Mouse (Mus musculus) embryonic facial prominence, embryonic 14.5 days (tissue): Measurements from ENCODE around the gene Vcl. TPM values are rescaled to one million over a fixed set of nuclear protein-coding genes. Genes with fewer than 3 reads are reported as not detected.

Source experiments
- ATAC-seq: fragments of 200-750 bp; cut with Nextera tagmentation; 2 replicates; pipeline ENCODE4 v1.8.0; 2017; ENCODE audit warnings: low read depth, moderate number of reproducible peaks, moderate TSS enrichment
- DNase-seq: peaks from one replicate; pipeline ENCODE4 v3.0.0-alpha.2; 2015; ENCODE audit warnings: low spot score
- H3K27ac ChIP-seq: fragments of 300-500 bp; sonication (generic); replicated peaks from 2 replicates; pipeline ENCODE4 v1.5.1; 2014; ENCODE audit warnings: low read depth, mild to moderate bottlenecking, low read length, moderate library complexity
- H3K27me3 ChIP-seq: fragments of 300-500 bp; sonication (generic); replicated peaks from 2 replicates; pipeline ENCODE4 v1.6.1; 2014; ENCODE audit warnings: low read length; ENCODE audit not compliant: control insufficient read depth, insufficient read depth
- H3K36me3 ChIP-seq: fragments of 300-500 bp; sonication (generic); 2 replicates; pipeline ENCODE4 v1.6.1; 2014; ENCODE audit warnings: low read length, mixed read lengths; ENCODE audit not compliant: control insufficient read depth, insufficient read depth
- H3K4me1 ChIP-seq: fragments of 300-500 bp; sonication (generic); 2 replicates; pipeline ENCODE4 v1.6.1; 2014; ENCODE audit warnings: antibody characterized with exemption, low read length; ENCODE audit not compliant: control insufficient read depth, insufficient read depth
- H3K4me2 ChIP-seq: fragments of 300-500 bp; sonication (generic); 2 replicates; pipeline ENCODE4 v1.6.1; 2014; ENCODE audit warnings: low read depth, mild to moderate bottlenecking, low read length, moderate library complexity, mixed read lengths
- H3K4me3 ChIP-seq: fragments of 300-500 bp; sonication (generic); 2 replicates; pipeline ENCODE4 v1.5.1; 2014; ENCODE audit warnings: low read depth, mild to moderate bottlenecking, low read length
- H3K9ac ChIP-seq: fragments of 300-500 bp; sonication (generic); 2 replicates; pipeline ENCODE4 v1.6.1; 2014; ENCODE audit warnings: low read depth, mild to moderate bottlenecking, low read length, moderate library complexity, mixed read lengths
- H3K9me3 ChIP-seq: fragments of 300-500 bp; sonication (generic); 2 replicates; pipeline ENCODE4 v1.6.1; 2016; ENCODE audit warnings: low read length; ENCODE audit not compliant: control insufficient read depth
- WGBS: fragments of 180-500 bp; shearing (Covaris S2); extraction: QIAGEN DNeasy Blood & Tissue Kit; methylation state at CpG from one replicate; pipeline ENCODE4 v1.1.7; 2014; 5-methylcytosine and 5-hydroxymethylcytosine counted together
- polyA plus RNA-seq: library from polyadenylated mRNA; unstranded; fragments of >200 nt; fragmentation: Nextera tagmentation; extraction: Ambion mirVana; gene quantifications from 2 replicates; pipeline ENCODE4 v1.2.1, GENCODE M21; 2014

Gene Vcl
- polyA plus RNA-seq, 1 experiment from 2014 or later: 76.2 TPM

DNA sequence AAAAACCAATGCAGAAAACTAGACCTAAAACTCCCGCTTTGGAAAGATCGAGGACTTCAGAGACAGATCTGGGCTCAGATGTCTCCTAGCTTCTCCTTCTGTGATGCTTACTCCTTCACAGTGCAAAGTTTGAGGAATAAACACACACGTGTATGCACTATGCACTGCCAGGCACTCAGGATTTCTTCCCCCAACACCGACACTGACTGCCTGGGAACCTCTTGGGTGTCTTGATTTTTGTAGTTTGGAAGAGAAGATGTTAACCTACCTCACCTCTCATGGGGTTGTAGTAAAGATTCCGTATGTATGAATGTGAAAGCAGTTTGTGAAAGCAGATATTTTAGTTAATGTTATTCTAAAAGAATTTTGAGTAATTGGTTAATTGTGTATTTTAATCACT is 88.7 kb downstream of the Vcl start:
- Histone ChIP-seq H3K9me3 (no peaks in the 10 kb centered on the region), H3K9ac (no peak overlapping the region), H3K4me1 (no peaks in the 10 kb centered on the region), H3K4me2 (no peak overlapping the region), H3K27me3 (no peaks in the 10 kb centered on the region), H3K4me3 (no peak overlapping the region), H3K36me3 (peaks cover 51% of the 10 kb centered on the region), H3K27ac (no peak overlapping the region)
- 87% methylated on average over 5 of the region's 5 CpGs for WGBS
- DNase-seq (no peak), ATAC-seq (no peak)

DNA sequence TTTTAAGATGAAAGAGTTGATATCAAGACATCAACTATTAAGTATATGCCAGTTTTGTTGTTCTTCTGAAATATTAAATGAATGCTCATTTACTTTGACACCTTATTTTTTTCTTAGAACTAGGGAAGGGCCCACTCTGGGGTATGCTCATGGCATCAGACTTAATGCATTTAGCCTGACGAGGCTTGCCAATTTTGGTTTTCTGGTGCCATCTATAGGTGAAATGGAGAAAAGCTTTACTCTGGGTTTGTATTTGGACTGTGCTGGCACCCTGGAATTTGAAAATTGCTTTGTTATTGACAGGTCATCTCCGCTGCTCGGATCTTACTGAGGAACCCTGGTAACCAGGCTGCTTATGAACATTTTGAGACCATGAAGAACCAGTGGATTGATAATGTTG is 89.8 kb downstream of the Vcl start:
- ATAC-seq (peak; percentile 84), DNase-seq (peak; percentile 58)
- Histone ChIP-seq H3K4me2 (no peak overlapping the region), H3K27me3 (no peaks in the 10 kb centered on the region), H3K9me3 (no peaks in the 10 kb centered on the region), H3K4me3 (no peak overlapping the region), H3K4me1 (no peaks in the 10 kb centered on the region), H3K27ac (no peak overlapping the region), H3K36me3 (peaks cover 61% of the 10 kb centered on the region), H3K9ac (no peak overlapping the region)
- WGBS: 46% methylated on average over 3 of the region's 3 CpGs

- DNase-seq (no peak), ATAC-seq (no peak)
- Histone ChIP-seq H3K9ac (no peak overlapping the region), H3K4me1 (no peaks in the 10 kb centered on the region), H3K4me2 (no peak overlapping the region), H3K27ac (no peak overlapping the region), H3K27me3 (no peaks in the 10 kb centered on the region), H3K36me3 (peaks cover 68% of the 10 kb centered on the region), H3K9me3 (no peaks in the 10 kb centered on the region), H3K4me3 (no peak overlapping the region)
- WGBS: 95% methylated on average over 8 of the region's 8 CpGs
Observed at GRCm38 (mm10) chr14:21020435-21020834, 91.2 kb downstream of the Vcl start.

- DNase-seq: no peak
- Histone ChIP-seq H3K4me3 (no peak overlapping the region), H3K36me3 (peaks cover 75% of the 10 kb centered on the region)
Observed at GRCm38 (mm10) chr14:21027542-21027941, 98.3 kb downstream of the Vcl start.

GRCm38 (mm10) chr14:21029025-21029659 is 99.9 kb downstream of the Vcl start:
- H3K4me1 ChIP-seq: 0 out of 2 replicates have a peak, but pooled peaks cover 5% of the 10 kb centered on the region
- H3K36me3 ChIP-seq: peaks cover 67% of the 10 kb centered on the region
- H3K4me2 ChIP-seq: no peak overlapping the region
- H3K27me3 ChIP-seq: no peaks in the 10 kb centered on the region
- no peak for ATAC-seq
- no peak overlapping the region for H3K4me3 ChIP-seq
- no peak overlapping the region for H3K9ac ChIP-seq
- H3K9me3 ChIP-seq: no peaks in the 10 kb centered on the region
- H3K27ac ChIP-seq: no peak overlapping the region
- DNase-seq: no peak
- 84% methylated on average over 11 of the region's 11 CpGs for WGBS

More at GRCm38 (mm10) chr14:21027542-21027941, 98.3 kb downstream of the Vcl start:
- Histone ChIP-seq H3K27ac (no peak overlapping the region), H3K9ac (no peak overlapping the region), H3K4me2 (no peak overlapping the region), H3K9me3 (no peaks in the 10 kb centered on the region), H3K4me1 (0 out of 2 replicates have a peak, but pooled peaks cover 4% of the 10 kb centered on the region), H3K27me3 (no peaks in the 10 kb centered on the region)
- ATAC-seq: no peak

DNA sequence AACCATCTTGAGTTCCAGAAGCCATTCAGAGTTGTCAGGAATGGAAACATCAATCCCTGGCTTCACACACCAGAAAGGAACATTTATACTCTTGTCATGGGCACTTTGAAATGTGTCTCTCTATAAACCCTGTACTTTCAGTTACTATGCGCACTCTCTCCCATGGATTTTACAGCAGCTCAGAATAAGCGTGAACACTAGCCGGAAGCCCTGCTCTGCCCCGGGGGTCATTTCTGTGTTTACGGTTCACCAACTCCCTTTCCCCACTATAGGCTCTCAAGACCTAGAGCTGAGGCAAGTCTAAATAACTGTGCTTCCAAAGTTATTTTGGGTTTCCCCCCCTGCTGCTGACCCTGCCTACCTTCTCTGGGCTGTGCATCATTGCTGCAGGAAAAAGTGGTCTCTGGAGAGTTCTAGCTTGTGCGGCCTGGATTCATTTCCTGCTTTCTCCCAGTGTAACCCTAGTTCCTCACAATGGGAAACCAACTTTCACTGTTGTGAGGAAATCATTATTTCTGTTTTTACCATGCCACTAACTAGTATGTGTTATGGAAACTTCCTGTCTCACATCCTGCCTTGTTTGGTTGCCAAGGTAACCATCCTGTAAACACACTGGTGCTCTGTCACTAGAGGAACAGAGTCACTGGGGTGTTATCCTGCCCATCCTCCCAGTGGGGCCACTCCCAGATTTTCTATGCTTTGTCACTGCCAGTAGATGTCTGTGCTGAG is 102.7 kb downstream of the Vcl start:
- Histone ChIP-seq H3K36me3 (peaks cover 69% of the 10 kb centered on the region), H3K4me1 (0 out of 2 replicates have a peak, but pooled peaks cover 5% of the 10 kb centered on the region), H3K9ac (no peak overlapping the region), H3K9me3 (no peaks in the 10 kb centered on the region), H3K27ac (peak overlapping the region; percentile 69), H3K4me3 (no peak overlapping the region), H3K4me2 (no peak overlapping the region), H3K27me3 (no peaks in the 10 kb centered on the region)
- DNase-seq (peak; percentile 78), ATAC-seq (peak; percentile 72)
- 46% methylated on average over 6 of the region's 6 CpGs for WGBS

- Histone ChIP-seq H3K27me3 (no peaks in the 10 kb centered on the region), H3K27ac (no peak overlapping the region), H3K36me3 (peaks cover 69% of the 10 kb centered on the region), H3K4me1 (0 out of 2 replicates have a peak, but pooled peaks cover 5% of the 10 kb centered on the region), H3K4me3 (no peak overlapping the region), H3K9me3 (no peaks in the 10 kb centered on the region), H3K4me2 (no peak overlapping the region), H3K9ac (no peak overlapping the region)
- WGBS: 86% methylated on average over 4 of the region's 4 CpGs
- DNase-seq (no peak), ATAC-seq (no peak)
Observed at GRCm38 (mm10) chr14:21034271-21034670, 105.1 kb downstream of the Vcl start.

DNA sequence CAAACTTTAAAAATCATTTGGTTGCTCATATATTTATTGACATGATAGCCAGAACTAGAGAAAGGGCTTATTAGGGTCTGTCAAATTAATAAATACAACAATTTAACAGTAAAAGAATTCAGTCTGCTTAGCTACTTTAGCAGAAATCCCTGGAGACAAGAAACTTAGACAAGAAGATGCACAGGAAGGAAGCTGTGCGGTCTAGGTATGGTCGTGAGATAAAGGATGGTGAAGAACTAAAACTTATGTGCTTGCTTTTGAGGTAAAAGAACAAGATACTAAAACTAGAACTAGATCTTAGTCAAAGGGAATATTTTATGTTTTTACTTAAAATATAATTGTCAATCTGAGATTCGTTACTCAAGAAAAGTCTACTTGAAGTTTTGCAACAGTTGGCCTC is 105.6 kb downstream of the Vcl start:
- Histone ChIP-seq H3K4me1 (0 out of 2 replicates have a peak, but pooled peaks cover 5% of the 10 kb centered on the region), H3K9me3 (no peaks in the 10 kb centered on the region), H3K4me3 (no peak overlapping the region), H3K36me3 (peaks cover 69% of the 10 kb centered on the region), H3K27me3 (no peaks in the 10 kb centered on the region), H3K9ac (no peak overlapping the region), H3K4me2 (no peak overlapping the region), H3K27ac (no peak overlapping the region)
- no peak for DNase-seq
- ATAC-seq: no peak
- 95% methylated on average over 3 of the region's 3 CpGs for WGBS
